Mouse (Mus musculus) neural tube, postnatal 0 days (tissue): ENCODE data around the gene Zfp456. TPM values are rescaled to one million over a fixed set of nuclear protein-coding genes. Genes with fewer than 3 reads are reported as not detected.

Source experiments
- polyA plus RNA-seq: library from polyadenylated mRNA; unstranded; fragments of >200 nt; fragmentation: Nextera tagmentation; extraction: Ambion mirVana; gene quantifications from 2 replicates; pipeline ENCODE4 v1.2.1, GENCODE M21; 2015

Gene Zfp456
- 0.41 and 0.58 TPM in 2 replicates for polyA plus RNA-seq

GRCm38 (mm10) chr13:67375050-67375911 lies at the start of gene Zfp456, which contains the start of gene Gm28041:
Zfp456 (minus strand) TSS chr13:67375810.
Gm28041 (minus strand) TSS chr13:67375733.

GRCm38 (mm10) chr13:67421207-67421857 lies 45.7 kb upstream of the Zfp456 start, which contains the start of gene Zfp459:
Zfp459 (minus strand) TSS chr13:67421418.

GRCm38 (mm10) chr13:67399183-67399903 lies 23.7 kb upstream of the Zfp456 start, which contains the start of gene Zfp429:
Zfp429 (minus strand) TSS chr13:67399819.

GRCm38 (mm10) chr13:67360131-67360744 lies 15.4 kb downstream of the Zfp456 start, which contains the start of the genes Gm28044 and Zfp953:
Gm28044 (minus strand) TSS chr13:67360536.
Zfp953 (minus strand) TSS chr13:67360605.

GRCm38 (mm10) chr13:67332019-67332724 lies 43.4 kb downstream of the Zfp456 start, which contains the start of gene Zfp595:
Zfp595 (minus strand) TSS chr13:67332570.

Other genes starting within 250 kb of the Zfp456 start
- 3.9 and 4.2 TPM in 2 replicates for gene Rsl1, start 202.6 kb downstream of the Zfp456 start, polyA plus RNA-seq
- 1.6 and 2.1 TPM in 2 replicates for gene Zfp455, start 181.3 kb downstream of the Zfp456 start, polyA plus RNA-seq
- 4.7 and 5.2 TPM in 2 replicates for gene Zfp458, start 97.3 kb downstream of the Zfp456 start, polyA plus RNA-seq
- gene Zfp457, start 69.3 kb downstream of the Zfp456 start, polyA plus RNA-seq: 0.39 and 1.1 TPM in 2 replicates
- 1.0 TPM in 2 replicates for gene Zfp595, start 43.2 kb downstream of the Zfp456 start, polyA plus RNA-seq
- gene Gm28044, start 15.3 kb downstream of the Zfp456 start, polyA plus RNA-seq: not detected in 2 replicates
- gene Zfp953, start 15.2 kb downstream of the Zfp456 start, polyA plus RNA-seq: 0.37 and 0.43 TPM in 2 replicates
- gene Gm28041, start 77 bp downstream of the Zfp456 start, polyA plus RNA-seq: not detected in 2 replicates
- 2.1 and 3.8 TPM in 2 replicates for gene Zfp429, start 24.0 kb upstream of the Zfp456 start, polyA plus RNA-seq
- gene Zfp459, start 45.6 kb upstream of the Zfp456 start, polyA plus RNA-seq: 0.99 and 1.4 TPM in 2 replicates
- gene Zfp874a, start 75.8 kb upstream of the Zfp456 start, polyA plus RNA-seq: 4.7 and 5.3 TPM in 2 replicates
- 2.3 and 2.6 TPM in 2 replicates for gene Zfp874b, start 108.4 kb upstream of the Zfp456 start, polyA plus RNA-seq
- gene Zfp58, start 124.7 kb upstream of the Zfp456 start, polyA plus RNA-seq: 6.5 TPM in 2 replicates
- not detected in 2 replicates for gene Gm26965, start 150.3 kb upstream of the Zfp456 start, polyA plus RNA-seq
- gene Zfp87, start 150.4 kb upstream of the Zfp456 start, polyA plus RNA-seq: 32.4 and 37.9 TPM in 2 replicates
- 6.0 and 8.2 TPM in 2 replicates for gene Zfp748, start 178.0 kb upstream of the Zfp456 start, polyA plus RNA-seq
- gene Zfp729b, start 233.9 kb upstream of the Zfp456 start, polyA plus RNA-seq: 3.1 and 3.9 TPM in 2 replicates